Mouse (Mus musculus): Measurements from ENCODE around the gene Coasy.
"Not testable (repeated sequence)": the region's sequence is repeated elsewhere in the genome, so short reads cannot be mapped to it uniquely, and the experiment has no call there.

The Coasy gene

GRCm38 (mm10) chr11:101087682-101088055 is 5.3 kb downstream of the Coasy start:
- DNase-seq (ENCODE audit: low spot score in 2 of 2) = no peak

- no peak for DNase-seq (ENCODE audit: low spot score in 2 of 2)
Measured at GRCm38 (mm10) chr11:101089931-101090330, 7.6 kb downstream of the Coasy start.

GRCm38 (mm10) chr11:101094930-101095313 is 12.6 kb downstream of the Coasy start:
- no peak for DNase-seq (ENCODE audit: low spot score in 2 of 2)

- DNase-seq (ENCODE audit: low spot score in 2 of 2) = peak; percentile 97
Measured at GRCm38 (mm10) chr11:101095314-101096024, 13.1 kb downstream of the Coasy start, which contains the start of gene Psmc3ip. Gene Psmc3ip, minus strand, starts transcription at chr11:101095436.

- no peak for DNase-seq (ENCODE audit: low spot score in 2 of 2)
Measured at GRCm38 (mm10) chr11:101098231-101098630, 15.9 kb downstream of the Coasy start.

GRCm38 (mm10) chr11:101103011-101103410 is 20.6 kb downstream of the Coasy start:
- no peak for DNase-seq (ENCODE audit: low spot score in 2 of 2)

GRCm38 (mm10) chr11:101109351-101109750 is 27.0 kb downstream of the Coasy start:
- no peak for DNase-seq (ENCODE audit: low spot score in 2 of 2)

GRCm38 (mm10) chr11:101110708-101111107 is 28.3 kb downstream of the Coasy start:
- DNase-seq (ENCODE audit: low spot score in 2 of 2) = no peak

- DNase-seq (ENCODE audit: low spot score in 2 of 2) = no peak
Measured at GRCm38 (mm10) chr11:101111178-101111577, 28.8 kb downstream of the Coasy start.

GRCm38 (mm10) chr11:101112186-101112585 is 29.8 kb downstream of the Coasy start:
- DNase-seq (ENCODE audit: low spot score in 2 of 2) = no peak

GRCm38 (mm10) chr11:101115564-101115963 is 33.2 kb downstream of the Coasy start:
- DNase-seq (ENCODE audit: low spot score in 2 of 2) = no peak

- no peak for DNase-seq (ENCODE audit: low spot score in 2 of 2)
Measured at GRCm38 (mm10) chr11:101118105-101118504, 35.7 kb downstream of the Coasy start.

- no peak for DNase-seq (ENCODE audit: low spot score in 2 of 2)
Measured at GRCm38 (mm10) chr11:101119131-101119760, 36.9 kb downstream of the Coasy start.

GRCm38 (mm10) chr11:101119761-101120544 is 37.6 kb downstream of the Coasy start, which contains the start of the genes Retreg3 and Tubg1:
Gene Retreg3, minus strand, starts transcription at chr11:101119893.
Gene Tubg1, plus strand, starts transcription at chr11:101119938.
- peak; percentile 99 to 100 for DNase-seq (ENCODE audit: low spot score in 2 of 2)

GRCm38 (mm10) chr11:101120545-101121188 is 38.3 kb downstream of the Coasy start:
- peak in 1 of 2 experiments; percentile 32 for DNase-seq (ENCODE audit: low spot score in 2 of 2)

GRCm38 (mm10) chr11:101124494-101124893 is 42.1 kb downstream of the Coasy start:
- DNase-seq (ENCODE audit: low spot score in 2 of 2) = not testable (repeated sequence)

GRCm38 (mm10) chr11:101125008-101125407 is 42.6 kb downstream of the Coasy start:
- not testable (repeated sequence) for DNase-seq (ENCODE audit: low spot score in 2 of 2)

GRCm38 (mm10) chr11:101127075-101127474 is 44.7 kb downstream of the Coasy start:
- DNase-seq (ENCODE audit: low spot score in 2 of 2) = no peak

GRCm38 (mm10) chr11:101128996-101129577 is 46.7 kb downstream of the Coasy start:
- no peak for DNase-seq (ENCODE audit: low spot score in 2 of 2)

GRCm38 (mm10) chr11:101130056-101130756 is 47.8 kb downstream of the Coasy start:
- no peak for DNase-seq (ENCODE audit: low spot score in 2 of 2)

- no peak for DNase-seq (ENCODE audit: low spot score in 2 of 2)
Measured at GRCm38 (mm10) chr11:101131187-101131586, 48.8 kb downstream of the Coasy start.
